Mouse (Mus musculus) frontal cortex, postnatal 14 days (tissue): Measurements from ENCODE around the gene Olfr370.
"Not testable (repeated sequence)": the region's sequence is repeated elsewhere in the genome, so short reads cannot be mapped to it uniquely, and the experiment has no call there.

Experiments used
- DNase-seq, 2 experiments: peaks; one replicate each; pipeline ENCODE4 v3.0.0; 2022; ENCODE audit warnings: low spot score in 2 of 2

Gene Olfr370

DNA sequence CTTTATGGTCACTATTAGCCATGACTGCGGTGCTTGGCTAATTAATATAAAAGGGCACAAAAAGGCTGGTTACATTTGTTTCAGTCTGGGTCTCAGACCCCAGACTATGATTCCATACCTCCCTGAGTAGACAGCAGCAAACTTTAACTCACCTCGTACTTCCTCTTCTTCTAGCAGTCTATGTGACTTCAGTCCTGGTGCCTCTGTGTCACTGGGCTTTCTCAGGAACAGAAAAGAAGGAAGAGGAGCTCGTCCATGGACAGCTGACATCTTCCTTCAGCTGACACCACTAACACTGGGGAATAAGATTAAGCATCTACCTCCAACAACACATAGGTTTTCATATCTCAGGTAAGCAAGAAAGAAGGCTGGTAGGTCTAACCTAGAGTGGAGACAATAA is at the start of gene Olfr370:
TSS of gene Olfr370 (plus strand) at position 45 of the 400 bp plus-strand sequence.
- no peak for DNase-seq

- no peak for DNase-seq
These were observed 23.9 kb upstream of the Olfr370 start for GRCm38 (mm10) chr8:83511696-83512095.

DNA sequence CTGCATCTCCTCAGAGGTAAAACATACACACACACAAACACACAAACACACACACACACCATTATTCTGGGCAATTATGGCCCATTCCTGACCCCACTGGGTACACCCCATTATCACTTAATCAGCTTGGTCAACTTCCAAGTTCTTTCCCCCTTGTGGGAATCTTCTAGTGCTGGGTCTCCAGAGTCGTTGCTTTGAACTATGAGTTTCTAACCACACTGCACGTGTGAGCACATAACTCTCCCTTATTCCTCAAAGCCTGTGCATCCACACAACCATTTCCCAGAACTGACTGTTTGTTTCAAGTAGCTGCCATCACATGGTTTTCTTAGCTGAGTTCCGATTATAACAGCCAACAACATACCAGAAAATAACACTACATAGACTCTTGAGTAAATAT is 15.1 kb upstream of the Olfr370 start:
- no peak for DNase-seq

DNA sequence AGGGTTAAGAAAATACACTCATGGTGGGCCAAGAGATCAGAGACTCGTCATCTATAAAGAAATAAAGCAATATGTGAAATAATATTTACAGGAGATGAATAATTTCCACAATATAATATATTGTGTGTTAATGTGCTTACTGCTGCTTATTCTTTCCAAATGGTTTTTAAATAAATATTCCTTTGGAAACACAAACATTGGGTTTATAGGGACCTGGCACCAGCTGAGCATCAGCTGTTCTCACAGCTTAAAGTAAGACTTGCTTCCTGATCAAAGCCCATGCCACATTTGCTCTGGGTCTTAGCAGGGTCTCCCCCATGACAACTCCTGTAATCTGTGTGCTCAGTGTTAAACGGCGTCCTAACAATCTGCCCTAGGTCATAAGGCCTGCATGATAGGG is 14.7 kb upstream of the Olfr370 start:
- DNase-seq: not testable (repeated sequence)

DNA sequence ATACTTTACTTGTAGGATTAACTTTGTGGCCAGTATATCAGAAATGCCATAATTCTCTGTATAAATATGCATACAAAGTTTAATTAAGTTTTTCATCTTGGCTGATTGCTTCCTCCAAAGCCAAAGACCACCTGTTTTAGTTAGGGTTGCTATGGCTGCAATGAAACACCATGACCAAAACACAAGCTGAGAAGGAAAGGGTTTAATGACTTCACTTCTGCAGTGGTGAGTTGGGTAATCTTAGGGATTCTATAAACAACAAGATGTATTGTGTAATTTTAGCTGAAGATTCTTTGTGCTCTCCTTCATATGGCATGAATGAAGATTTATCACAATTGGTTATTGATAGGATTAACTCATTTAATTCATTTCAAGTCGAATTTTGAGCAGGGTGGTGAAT is 14.3 kb upstream of the Olfr370 start:
- DNase-seq: no peak

GRCm38 (mm10) chr8:83534802-83535201 is 778 bp upstream of the Olfr370 start:
- DNase-seq: no peak

- no peak for DNase-seq
These were observed 27.1 kb downstream of the Olfr370 start for GRCm38 (mm10) chr8:83562669-83563068.

GRCm38 (mm10) chr8:83563246-83563645 is 27.7 kb downstream of the Olfr370 start:
- no peak for DNase-seq

DNA sequence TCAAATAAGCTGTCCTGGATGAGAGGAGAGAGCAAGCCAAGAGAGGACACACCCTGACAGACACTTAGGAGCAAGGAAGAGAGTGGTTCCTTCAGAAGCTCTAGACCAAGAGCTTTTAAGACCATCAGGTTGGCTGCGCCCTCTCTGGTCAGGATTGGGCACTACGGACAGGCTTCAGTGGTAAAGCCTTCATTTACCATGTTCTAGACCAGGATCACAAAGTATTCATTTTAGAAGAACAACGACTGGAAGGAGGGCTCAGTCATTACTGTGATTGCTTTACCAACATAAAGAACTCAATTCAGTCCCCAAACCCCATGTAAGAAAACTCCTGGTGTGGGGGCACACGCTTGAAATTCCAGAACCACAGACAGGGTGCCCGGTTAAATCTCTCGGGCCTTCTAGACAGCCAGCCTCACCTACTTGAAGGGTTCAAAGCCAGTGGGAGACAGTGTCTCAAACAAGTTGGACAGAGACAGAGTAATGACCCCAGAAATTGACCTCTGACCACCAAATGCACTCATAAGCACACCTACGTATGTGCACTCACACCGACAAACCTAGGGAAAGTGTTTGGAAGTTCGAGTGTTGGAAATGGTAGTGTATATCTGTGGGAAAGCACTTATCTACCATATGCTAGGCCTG is 30.3 kb downstream of the Olfr370 start:
- DNase-seq: peak in 1 of 2 experiments; percentile 6

DNA sequence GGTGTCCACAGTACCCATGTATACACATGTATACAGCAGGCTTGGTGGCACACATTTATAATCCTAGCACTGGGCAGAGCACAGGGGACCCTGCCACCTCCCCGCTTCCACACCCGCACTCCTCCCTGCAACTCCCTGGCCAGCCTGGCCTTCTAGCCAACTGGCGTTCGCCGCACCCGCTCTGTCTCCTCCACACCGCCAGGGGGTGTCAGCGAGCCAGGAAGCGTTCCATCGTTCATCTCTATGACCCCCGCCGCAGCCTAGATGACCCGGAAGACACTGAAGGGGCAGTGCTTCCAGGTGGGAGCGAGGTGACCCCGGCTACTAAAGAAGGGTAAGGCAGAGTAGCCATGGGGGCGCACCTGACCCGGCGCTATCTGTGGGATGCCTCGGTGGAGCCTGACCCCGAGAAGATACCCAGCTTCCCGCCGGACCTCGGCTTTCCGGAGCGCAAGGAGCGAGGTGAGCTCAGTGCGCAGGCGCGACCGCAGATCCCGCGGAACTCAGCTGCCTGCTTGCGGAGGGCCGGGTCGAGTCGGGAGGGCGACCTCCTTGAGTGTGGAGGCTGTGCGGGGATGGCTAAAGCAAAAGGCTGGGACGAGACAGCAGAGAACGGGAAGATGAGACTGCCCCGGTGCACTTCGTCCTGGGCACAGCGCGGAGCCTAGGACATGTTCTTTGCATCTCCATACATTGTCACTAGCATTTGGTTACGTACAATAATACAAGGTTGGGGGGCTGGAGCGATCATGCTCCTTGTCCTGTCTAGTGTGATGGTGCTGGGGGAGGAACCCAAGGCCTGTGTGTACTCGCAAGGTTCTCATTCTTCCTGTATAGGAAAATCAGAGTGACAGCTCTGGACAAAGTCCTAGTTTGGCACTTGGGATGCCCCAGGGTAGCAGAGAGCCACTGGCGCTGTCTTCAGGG is 31.2 kb downstream of the Olfr370 start, which contains the start of gene Ndufb7:
TSS of gene Ndufb7 (plus strand) at position 203 of the 927 bp plus-strand sequence.
- DNase-seq: peak; percentile 92 to 97

GRCm38 (mm10) chr8:83567668-83568067 is 32.1 kb downstream of the Olfr370 start:
- DNase-seq: peak in 1 of 2 experiments; percentile 8

- DNase-seq: peak in 1 of 2 experiments; percentile 4
These were observed 32.5 kb downstream of the Olfr370 start for GRCm38 (mm10) chr8:83568128-83568527.

DNA sequence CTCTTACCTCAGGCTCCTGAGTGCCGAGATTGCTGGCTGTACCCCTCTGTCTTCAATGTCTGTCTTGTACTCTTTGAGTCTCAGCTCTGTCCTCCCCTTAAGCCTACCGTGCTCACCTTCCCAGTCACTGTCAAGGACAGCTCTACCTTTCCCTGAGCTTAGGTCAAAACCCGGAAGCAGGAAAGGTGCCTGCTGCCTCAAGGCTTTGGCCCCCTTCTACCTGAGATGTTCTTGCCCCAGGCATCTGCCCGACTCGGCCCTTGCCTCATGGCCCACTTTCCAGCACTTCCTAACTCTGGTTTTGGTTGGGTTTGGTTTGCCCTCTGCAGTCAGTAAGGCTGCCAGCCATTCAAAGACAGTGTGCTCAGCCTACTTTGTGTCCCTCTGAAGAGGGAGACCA is 33.2 kb downstream of the Olfr370 start:
- DNase-seq: no peak

GRCm38 (mm10) chr8:83569165-83569564 is 33.6 kb downstream of the Olfr370 start:
- peak in 1 of 2 experiments; percentile 3 for DNase-seq

- peak in 1 of 2 experiments; percentile 9 for DNase-seq
These were observed 34.9 kb downstream of the Olfr370 start for GRCm38 (mm10) chr8:83570272-83571000.

DNA sequence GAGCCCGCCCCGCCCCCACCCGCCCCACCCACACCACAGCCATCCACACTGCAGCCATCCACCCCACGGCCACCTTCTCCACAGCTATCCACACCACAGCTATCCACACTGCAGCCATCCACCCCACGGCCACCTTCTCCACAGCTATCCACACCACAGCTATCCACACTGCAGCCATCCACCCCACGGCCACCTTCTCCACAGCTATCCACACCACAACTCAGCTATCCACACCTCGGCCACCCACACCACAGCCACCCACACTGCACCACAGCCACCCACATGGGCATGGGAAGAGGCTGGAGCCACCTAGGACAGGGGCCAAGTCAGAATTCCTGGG is 35.4 kb downstream of the Olfr370 start:
- not testable (repeated sequence) for DNase-seq

DNA sequence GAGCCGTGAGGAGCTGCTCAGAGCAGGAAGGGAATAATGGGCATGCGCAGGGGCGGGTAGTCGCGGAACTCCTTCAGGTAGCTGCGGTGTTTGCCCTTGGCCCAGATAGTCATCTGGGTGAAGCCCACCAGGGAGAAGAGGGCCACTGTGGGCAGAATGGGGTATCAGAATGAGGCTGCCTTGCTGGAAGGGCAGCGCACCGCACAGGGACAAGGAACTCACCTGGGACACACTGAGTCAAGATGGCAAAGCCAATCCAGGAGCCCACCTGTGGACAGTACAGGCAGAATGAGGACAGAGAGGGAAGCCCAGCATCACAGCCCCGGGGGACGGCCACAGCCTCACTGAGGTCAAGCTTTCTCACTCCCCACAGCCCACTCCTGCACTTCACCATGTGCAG is 36.2 kb downstream of the Olfr370 start:
- DNase-seq: peak; percentile 3 to 5

- DNase-seq: no peak
These were observed 36.7 kb downstream of the Olfr370 start for GRCm38 (mm10) chr8:83572246-83572812.

- peak; percentile 4 to 5 for DNase-seq
These were observed 37.7 kb downstream of the Olfr370 start for GRCm38 (mm10) chr8:83573140-83573875.

DNA sequence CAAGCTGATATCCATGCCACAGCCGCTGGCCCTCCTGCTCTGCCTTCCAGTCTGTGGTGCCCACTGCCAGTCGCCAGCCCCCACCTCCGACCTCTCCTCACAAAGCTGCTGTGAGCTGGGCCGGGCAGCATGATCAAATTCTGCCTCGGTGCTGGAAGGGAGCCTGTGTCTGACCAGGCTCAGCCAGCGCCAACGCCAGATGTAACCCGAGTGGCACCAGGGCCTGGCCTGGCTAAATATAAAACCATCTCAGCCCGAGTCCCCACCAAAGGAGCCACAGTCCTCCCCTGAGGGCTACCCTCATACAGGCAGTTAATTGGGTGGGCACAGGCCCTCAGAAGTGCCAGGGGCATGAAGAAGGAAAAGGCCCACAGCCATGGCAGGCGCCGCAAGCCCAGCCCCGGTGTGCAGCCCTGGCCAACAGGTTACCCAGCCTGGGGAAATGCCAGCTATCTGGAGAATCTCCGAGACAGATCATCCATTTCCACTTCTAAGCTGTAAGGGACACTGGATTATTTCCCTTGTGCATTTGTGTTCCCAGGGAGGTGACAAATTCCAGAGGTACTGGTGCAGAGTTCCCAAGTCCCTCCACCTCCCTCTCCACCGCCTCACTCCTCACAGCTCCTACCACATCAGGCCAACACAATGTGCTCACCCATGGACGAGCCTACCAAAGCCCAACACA is 39.2 kb downstream of the Olfr370 start:
- peak; percentile 6 to 9 for DNase-seq
